Mouse (Mus musculus): ENCODE results near the gene Ccdc6.

DNA sequence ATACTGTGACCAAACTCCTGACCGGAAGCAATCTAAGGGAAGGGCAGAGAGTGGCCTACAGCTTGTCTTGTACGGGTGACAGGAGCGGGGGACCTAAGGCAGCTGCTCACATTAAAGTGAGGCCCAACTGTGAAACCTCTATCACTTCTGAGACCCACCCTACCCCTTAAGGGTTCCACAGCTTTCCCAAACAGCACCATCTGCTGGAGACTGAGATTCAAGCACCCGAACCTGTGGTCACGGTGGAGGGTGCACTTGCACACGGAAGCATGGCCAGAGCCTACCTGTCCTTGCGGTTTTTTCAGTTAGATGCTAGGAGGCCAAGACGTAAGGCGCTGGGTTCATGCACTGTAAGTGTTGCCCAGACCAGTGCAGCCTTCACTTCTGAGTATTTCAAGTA is 89.2 kb downstream of the Ccdc6 start:
- TF ChIP-seq EP300 (optimal IDR thresholded peaks at IDR 0.05) (no peak), CTCF (IDR thresholded peaks at IDR 0.05; ENCODE audit: low read depth) (peak; percentile 78)

Measured in stomach, postnatal 0 days (tissue).